Mouse (Mus musculus): ENCODE measurements at regions not wholly inside any gene's neighbourhood (a gene's known extent, or its start where the extent isn't known, plus 50 kb on each side); places are given as distances from the start of the nearest gene placed in this dataset.

DNA sequence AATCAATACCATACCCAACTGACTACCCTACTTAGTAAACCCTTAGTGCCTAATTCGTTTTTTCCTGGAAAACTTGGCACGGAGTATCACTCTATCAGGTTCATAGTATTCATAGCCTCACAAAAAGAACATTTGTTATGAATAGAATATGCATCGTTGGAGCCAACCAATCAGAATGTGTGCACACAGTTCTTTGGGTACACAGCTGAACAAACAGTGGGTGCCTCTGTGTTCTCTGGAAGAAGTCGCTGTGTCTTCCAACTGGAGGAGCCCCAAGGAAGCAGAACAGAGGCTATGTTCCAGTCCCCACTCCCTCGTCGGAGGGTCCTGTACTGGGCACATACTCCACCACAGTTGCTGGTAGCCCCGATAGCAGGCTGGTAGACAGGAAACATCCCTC, 129.2 kb upstream of the Cpeb2 start:
- 90% methylated on average over 7 of the region's 7 CpGs for WGBS
- ATAC-seq (replicated peaks; ENCODE audit: insufficient number of reproducible peaks, low FRiP score, low TSS enrichment, low read depth) = no peak

DNA sequence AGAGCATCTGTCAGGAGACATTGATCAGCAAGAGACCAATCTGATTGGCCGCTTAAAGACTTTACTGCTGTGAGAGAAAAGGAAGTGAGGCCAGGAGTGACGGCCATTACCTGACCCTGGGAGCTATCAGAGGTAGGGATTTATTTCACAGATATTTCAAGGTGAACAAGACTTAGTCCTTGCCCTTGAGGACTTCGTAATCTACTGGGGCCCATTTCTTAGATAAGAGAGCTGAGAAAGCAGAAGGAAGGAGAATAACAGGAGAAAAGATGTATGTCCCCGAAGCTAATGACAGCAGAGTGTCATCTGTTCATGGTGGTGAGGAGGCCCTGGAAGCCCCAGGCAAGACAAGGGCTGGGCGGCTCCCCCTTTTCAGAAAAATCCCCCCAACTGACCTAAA, 127.4 kb upstream of the Cpeb2 start:
- WGBS = 84% methylated on average over 5 of the region's 5 CpGs

More for the DNA sequence above, 129.2 kb upstream of the Cpeb2 start:
- H3K9ac ChIP-seq (replicated peaks; ENCODE audit: low read length) = no peak overlapping the region
- no peaks in the 10 kb centered on the region for H3K36me3 ChIP-seq (replicated peaks; ENCODE audit: control insufficient read depth, insufficient read depth, low read depth, low read length)
- DNase-seq (ENCODE audit: low spot score) = no peak
- no peaks in the 10 kb centered on the region for H3K27me3 ChIP-seq (ENCODE audit: control insufficient read depth, insufficient read depth, low read length)
- no peaks in the 10 kb centered on the region for H3K4me1 ChIP-seq (ENCODE audit: control insufficient read depth, insufficient read depth, low read length)
- H3K4me3 ChIP-seq (ENCODE audit: low read depth, low read length) = no peak overlapping the region
- no peak overlapping the region for H3K4me2 ChIP-seq (ENCODE audit: low read depth, low read length)
- H3K9me3 ChIP-seq (replicated peaks; ENCODE audit: control insufficient read depth, low read length) = no peaks in the 10 kb centered on the region
- no peak overlapping the region for H3K27ac ChIP-seq (replicated peaks; ENCODE audit: low read depth, low read length)

DNA sequence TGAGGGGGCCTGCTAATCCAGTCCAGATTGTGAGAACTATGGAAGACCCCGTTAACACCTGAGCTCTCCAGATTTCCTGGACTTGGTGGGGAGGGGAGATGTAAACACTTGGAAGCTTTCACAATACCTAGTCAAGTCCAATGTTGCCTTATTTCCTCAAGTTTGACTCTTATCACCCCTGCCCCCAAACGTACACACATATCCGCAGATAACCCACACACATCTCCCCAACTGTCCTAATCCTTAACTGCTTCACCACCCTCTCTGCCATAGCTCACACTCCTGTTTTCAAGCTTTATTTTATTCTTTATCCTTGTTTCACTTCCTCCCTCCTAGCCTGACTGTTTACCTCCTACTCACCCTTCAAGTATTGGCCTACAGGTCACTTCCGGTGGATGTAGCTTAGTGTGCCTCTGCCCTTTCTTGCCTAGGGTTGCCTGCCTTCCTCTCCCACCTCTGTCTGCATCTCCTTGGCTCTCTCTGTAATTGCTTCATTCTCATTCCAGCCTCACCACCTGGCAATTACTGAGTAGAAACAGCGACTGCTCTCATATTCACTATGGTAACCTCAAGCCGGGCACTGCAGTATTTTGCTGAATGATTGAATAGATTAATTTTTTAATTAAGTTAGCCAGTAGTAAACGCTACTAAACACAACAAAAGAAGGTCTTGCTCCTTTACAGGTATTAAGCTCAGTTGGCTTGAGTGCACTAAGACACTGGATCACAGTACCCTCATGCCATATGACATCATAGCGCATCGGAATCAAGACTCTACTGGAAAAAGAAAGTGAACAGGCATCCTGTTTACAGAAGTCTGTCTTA, 125.3 kb upstream of the Cpeb2 start:
- no peak overlapping the region for H3K9ac ChIP-seq (replicated peaks; ENCODE audit: low read length)
- 82% methylated on average over 9 of the region's 9 CpGs for WGBS
- H3K36me3 ChIP-seq (replicated peaks; ENCODE audit: control insufficient read depth, insufficient read depth, low read depth, low read length) = no peaks in the 10 kb centered on the region
- no peaks in the 10 kb centered on the region for H3K9me3 ChIP-seq (replicated peaks; ENCODE audit: control insufficient read depth, low read length)
- H3K4me3 ChIP-seq (ENCODE audit: low read depth, low read length) = no peak overlapping the region
- no peak overlapping the region for H3K4me2 ChIP-seq (ENCODE audit: low read depth, low read length)
- H3K4me1 ChIP-seq (ENCODE audit: control insufficient read depth, insufficient read depth, low read length) = no peaks in the 10 kb centered on the region
- no peaks in the 10 kb centered on the region for H3K27me3 ChIP-seq (ENCODE audit: control insufficient read depth, insufficient read depth, low read length)
- no peak for DNase-seq (ENCODE audit: low spot score)
- no peak overlapping the region for H3K27ac ChIP-seq (replicated peaks; ENCODE audit: low read depth, low read length)
- ATAC-seq (replicated peaks; ENCODE audit: insufficient number of reproducible peaks, low FRiP score, low TSS enrichment, low read depth) = no peak

More for the DNA sequence above, 127.4 kb upstream of the Cpeb2 start:
- Histone ChIP-seq H3K4me2 (ENCODE audit: low read depth, low read length) (no peak overlapping the region), H3K9ac (replicated peaks; ENCODE audit: low read length) (no peak overlapping the region), H3K4me3 (ENCODE audit: low read depth, low read length) (no peak overlapping the region), H3K4me1 (ENCODE audit: control insufficient read depth, insufficient read depth, low read length) (no peaks in the 10 kb centered on the region), H3K36me3 (replicated peaks; ENCODE audit: control insufficient read depth, insufficient read depth, low read depth, low read length) (no peaks in the 10 kb centered on the region), H3K9me3 (replicated peaks; ENCODE audit: control insufficient read depth, low read length) (no peaks in the 10 kb centered on the region), H3K27me3 (ENCODE audit: control insufficient read depth, insufficient read depth, low read length) (no peaks in the 10 kb centered on the region), H3K27ac (replicated peaks; ENCODE audit: low read depth, low read length) (no peak overlapping the region)
- DNase-seq (ENCODE audit: low spot score) = no peak
- ATAC-seq (replicated peaks; ENCODE audit: insufficient number of reproducible peaks, low FRiP score, low TSS enrichment, low read depth) = no peak

DNA sequence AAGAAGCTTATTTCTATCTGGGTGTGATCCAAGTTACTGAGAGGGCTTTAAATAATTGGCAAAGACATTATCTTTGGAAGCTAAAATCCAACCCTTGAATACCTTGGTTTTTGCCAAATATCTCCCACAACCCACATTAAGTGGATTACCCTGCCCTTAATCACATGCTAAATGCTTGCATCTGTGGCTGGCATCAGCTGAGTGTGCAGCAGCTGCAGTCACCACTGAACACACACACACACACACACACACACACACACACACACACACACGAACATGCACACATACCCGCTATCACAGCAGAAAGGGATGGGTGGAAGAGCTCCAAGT, 124.7 kb upstream of the Cpeb2 start:
- no peaks in the 10 kb centered on the region for H3K36me3 ChIP-seq (replicated peaks; ENCODE audit: control insufficient read depth, insufficient read depth, low read depth, low read length)
- ATAC-seq (replicated peaks; ENCODE audit: insufficient number of reproducible peaks, low FRiP score, low TSS enrichment, low read depth) = no peak
- H3K27me3 ChIP-seq (ENCODE audit: control insufficient read depth, insufficient read depth, low read length) = no peaks in the 10 kb centered on the region
- H3K4me2 ChIP-seq (ENCODE audit: low read depth, low read length) = no peak overlapping the region
- WGBS = 64% methylated on average over 2 of the region's 2 CpGs
- no peak overlapping the region for H3K9ac ChIP-seq (replicated peaks; ENCODE audit: low read length)
- H3K4me3 ChIP-seq (ENCODE audit: low read depth, low read length) = no peak overlapping the region
- H3K27ac ChIP-seq (replicated peaks; ENCODE audit: low read depth, low read length) = no peak overlapping the region
- no peak for DNase-seq (ENCODE audit: low spot score)
- no peaks in the 10 kb centered on the region for H3K4me1 ChIP-seq (ENCODE audit: control insufficient read depth, insufficient read depth, low read length)
- H3K9me3 ChIP-seq (replicated peaks; ENCODE audit: control insufficient read depth, low read length) = no peaks in the 10 kb centered on the region

DNA sequence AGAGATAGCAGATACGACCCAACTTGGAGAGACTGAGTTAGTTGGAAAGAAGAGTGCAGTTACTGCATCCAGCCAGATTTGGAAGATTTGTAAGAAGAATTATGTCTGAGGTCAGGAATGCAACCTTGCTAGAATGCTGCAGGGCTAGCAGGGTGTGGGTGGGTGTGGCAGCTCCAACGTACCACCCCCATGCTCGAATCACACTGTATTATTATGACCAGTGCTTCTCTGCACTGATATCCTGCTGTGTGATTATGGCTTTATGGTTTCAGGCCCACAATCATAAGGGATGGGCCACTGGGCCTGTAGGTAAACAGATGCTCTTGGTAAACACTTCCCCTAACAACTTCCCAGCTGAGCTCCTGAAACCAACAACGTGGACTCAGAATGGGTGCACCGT, 122.8 kb upstream of the Cpeb2 start:
- 83% methylated on average over 5 of the region's 5 CpGs for WGBS
- no peak for ATAC-seq (replicated peaks; ENCODE audit: insufficient number of reproducible peaks, low FRiP score, low TSS enrichment, low read depth)

DNA sequence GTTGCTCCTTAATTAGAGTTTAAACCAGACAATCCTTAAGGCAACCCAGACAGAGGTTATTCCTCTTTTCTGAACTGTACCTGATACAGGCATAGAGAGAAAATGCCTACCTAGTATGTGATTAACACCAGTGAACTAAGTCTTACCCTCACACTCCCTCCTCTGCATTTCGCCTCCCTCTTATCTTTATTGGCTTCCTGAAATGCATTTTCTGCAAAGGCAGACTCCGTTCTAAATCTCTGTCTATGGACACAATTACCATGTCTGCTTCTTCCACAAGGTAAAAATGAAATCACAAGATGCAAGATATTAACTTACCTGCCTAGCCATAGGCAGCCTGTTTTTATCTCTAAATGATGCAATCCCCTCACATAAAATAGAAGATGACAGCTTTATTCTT, 121.2 kb upstream of the Cpeb2 start:
- Histone ChIP-seq H3K27me3 (ENCODE audit: control insufficient read depth, insufficient read depth, low read length) (no peaks in the 10 kb centered on the region), H3K36me3 (replicated peaks; ENCODE audit: control insufficient read depth, insufficient read depth, low read depth, low read length) (no peaks in the 10 kb centered on the region), H3K9ac (replicated peaks; ENCODE audit: low read length) (no peak overlapping the region), H3K4me2 (ENCODE audit: low read depth, low read length) (no peak overlapping the region), H3K4me1 (ENCODE audit: control insufficient read depth, insufficient read depth, low read length) (no peaks in the 10 kb centered on the region), H3K27ac (replicated peaks; ENCODE audit: low read depth, low read length) (no peak overlapping the region), H3K9me3 (replicated peaks; ENCODE audit: control insufficient read depth, low read length) (no peaks in the 10 kb centered on the region), H3K4me3 (ENCODE audit: low read depth, low read length) (no peak overlapping the region)
- no peak for DNase-seq (ENCODE audit: low spot score)
- 78% methylated on average over 2 of the region's 2 CpGs for WGBS
- no peak for ATAC-seq (replicated peaks; ENCODE audit: insufficient number of reproducible peaks, low FRiP score, low TSS enrichment, low read depth)

More for the DNA sequence above, 122.8 kb upstream of the Cpeb2 start:
- H3K4me1 ChIP-seq (ENCODE audit: control insufficient read depth, insufficient read depth, low read length) = no peaks in the 10 kb centered on the region
- no peaks in the 10 kb centered on the region for H3K27me3 ChIP-seq (ENCODE audit: control insufficient read depth, insufficient read depth, low read length)
- no peak overlapping the region for H3K9ac ChIP-seq (replicated peaks; ENCODE audit: low read length)
- no peaks in the 10 kb centered on the region for H3K9me3 ChIP-seq (replicated peaks; ENCODE audit: control insufficient read depth, low read length)
- no peak overlapping the region for H3K4me2 ChIP-seq (ENCODE audit: low read depth, low read length)
- no peak for DNase-seq (ENCODE audit: low spot score)
- no peak overlapping the region for H3K27ac ChIP-seq (replicated peaks; ENCODE audit: low read depth, low read length)
- no peak overlapping the region for H3K4me3 ChIP-seq (ENCODE audit: low read depth, low read length)
- H3K36me3 ChIP-seq (replicated peaks; ENCODE audit: control insufficient read depth, insufficient read depth, low read depth, low read length) = no peaks in the 10 kb centered on the region

DNA sequence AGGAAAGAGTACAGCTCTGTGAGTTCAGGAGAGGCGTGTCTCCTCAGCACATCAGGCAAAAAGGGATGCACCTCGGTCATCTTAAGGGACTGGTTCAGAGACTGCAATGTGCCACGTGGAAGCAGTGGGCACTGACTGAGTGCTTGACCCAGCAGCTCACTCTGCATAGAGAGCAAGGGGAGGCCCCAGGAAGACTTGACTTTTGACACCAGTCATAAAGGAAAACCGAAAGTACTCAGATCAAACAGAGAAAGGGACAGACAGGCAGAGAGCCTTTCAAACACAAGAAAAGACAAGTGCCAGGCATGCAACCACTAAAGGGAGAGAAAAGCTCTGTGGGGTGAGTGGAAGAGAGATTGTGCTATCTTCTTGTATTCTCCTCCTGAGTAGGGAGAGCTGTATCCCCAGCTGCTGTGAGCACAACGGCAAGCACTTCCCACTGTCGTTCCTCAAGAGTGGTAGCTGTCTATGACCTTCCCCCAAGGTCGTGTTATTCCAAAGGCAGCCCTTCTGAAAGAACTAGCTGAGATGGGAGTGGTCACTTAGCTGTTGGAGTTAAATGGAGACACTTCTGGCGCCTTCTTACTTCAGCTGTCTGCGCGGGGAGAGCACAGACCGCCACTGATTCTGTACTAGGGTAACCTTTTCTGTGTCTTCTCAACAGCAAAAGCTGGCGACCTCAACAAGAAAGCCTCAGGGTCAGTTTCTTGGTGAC, 119.4 kb upstream of the Cpeb2 start:
- no peaks in the 10 kb centered on the region for H3K36me3 ChIP-seq (replicated peaks; ENCODE audit: control insufficient read depth, insufficient read depth, low read depth, low read length)
- H3K4me3 ChIP-seq (ENCODE audit: low read depth, low read length) = no peak overlapping the region
- ATAC-seq (replicated peaks; ENCODE audit: insufficient number of reproducible peaks, low FRiP score, low TSS enrichment, low read depth) (no peak), DNase-seq (ENCODE audit: low spot score) (no peak)
- no peak overlapping the region for H3K27ac ChIP-seq (replicated peaks; ENCODE audit: low read depth, low read length)
- H3K9me3 ChIP-seq (replicated peaks; ENCODE audit: control insufficient read depth, low read length) = no peaks in the 10 kb centered on the region
- 73% methylated on average over 12 of the region's 12 CpGs for WGBS
- H3K4me2 ChIP-seq (ENCODE audit: low read depth, low read length) = no peak overlapping the region
- no peak overlapping the region for H3K9ac ChIP-seq (replicated peaks; ENCODE audit: low read length)
- H3K4me1 ChIP-seq (ENCODE audit: control insufficient read depth, insufficient read depth, low read length) = no peaks in the 10 kb centered on the region
- no peaks in the 10 kb centered on the region for H3K27me3 ChIP-seq (ENCODE audit: control insufficient read depth, insufficient read depth, low read length)

DNA sequence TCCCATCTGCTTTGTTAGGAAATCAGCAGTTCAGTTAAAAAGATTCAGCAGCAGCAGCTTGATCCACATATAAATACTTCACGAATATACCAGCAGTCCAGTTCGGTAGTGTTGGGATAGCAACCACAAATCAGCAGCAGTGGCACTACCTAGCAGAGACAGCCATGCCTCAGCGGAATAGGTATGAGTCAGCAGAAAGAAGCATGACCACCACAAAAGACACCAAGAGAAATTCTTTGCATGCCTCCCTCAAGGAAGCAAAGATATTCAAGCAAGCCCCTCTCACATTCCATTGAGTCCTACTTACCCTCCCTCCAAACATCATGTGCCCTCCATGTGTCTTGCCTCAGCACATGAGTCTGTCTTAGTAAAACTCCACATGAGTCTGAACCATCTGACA, 117.5 kb upstream of the Cpeb2 start:
- Histone ChIP-seq H3K27me3 (ENCODE audit: control insufficient read depth, insufficient read depth, low read length) (no peaks in the 10 kb centered on the region), H3K4me3 (ENCODE audit: low read depth, low read length) (no peak overlapping the region), H3K27ac (replicated peaks; ENCODE audit: low read depth, low read length) (no peak overlapping the region), H3K9ac (replicated peaks; ENCODE audit: low read length) (no peak overlapping the region), H3K36me3 (replicated peaks; ENCODE audit: control insufficient read depth, insufficient read depth, low read depth, low read length) (no peaks in the 10 kb centered on the region), H3K4me2 (ENCODE audit: low read depth, low read length) (no peak overlapping the region), H3K4me1 (ENCODE audit: control insufficient read depth, insufficient read depth, low read length) (no peaks in the 10 kb centered on the region), H3K9me3 (replicated peaks; ENCODE audit: control insufficient read depth, low read length) (no peaks in the 10 kb centered on the region)
- DNase-seq (ENCODE audit: low spot score) = no peak
- WGBS = 93% methylated on average over 3 of the region's 3 CpGs
- no peak for ATAC-seq (replicated peaks; ENCODE audit: insufficient number of reproducible peaks, low FRiP score, low TSS enrichment, low read depth)
